Mouse (Mus musculus) kidney, adult 2 months (tissue): Measurements from ENCODE around the gene Cib4.

Experiments used
- CTCF ChIP-seq: fragments of 200-500 bp; conservative IDR thresholded peaks from 2 replicates; pipeline ENCODE4 v1.5.1; 2011; ENCODE audit warnings: low read depth, mild to moderate bottlenecking, control low read depth, low read length, moderate library complexity, mixed read lengths; ENCODE audit not compliant: insufficient read depth, insufficient read length
- POLR2A ChIP-seq: fragments of 200-500 bp; IDR thresholded peaks from one replicate; pipeline ENCODE4 v1.6.1; 2011; ENCODE audit warnings: low read depth, low read length, control low read depth

- TF ChIP-seq CTCF (no peak), POLR2A (no peak)
Measured at GRCm38 (mm10) chr5:30589069-30589468, 43.4 kb upstream of the Cib4 start.
